Mouse (Mus musculus) CH12.LX (cell line): ENCODE results near the gene Exosc6. TPM values are rescaled to one million over a fixed set of nuclear protein-coding genes. Genes with fewer than 3 reads are reported as not detected.
"Not testable (repeated sequence)": the region's sequence is repeated elsewhere in the genome, so short reads cannot be mapped to it uniquely, and the experiment has no call there.

Source experiments
- DNase-seq: peaks from one replicate; pipeline ENCODE4 v3.0.0-alpha.2; 2013; ENCODE audit errors: extremely low read depth
- H3K27ac ChIP-seq: 2 replicates; pipeline ENCODE4 v1.5.1; 2012; ENCODE audit warnings: low read depth, mild to moderate bottlenecking, control low read depth, moderate library complexity; ENCODE audit not compliant: insufficient read depth
- H3K27me3 ChIP-seq: replicated peaks from 2 replicates; pipeline ENCODE3; 2012; ENCODE audit warnings: inconsistent platforms
- H3K36me3 ChIP-seq, 2 experiments: replicated peaks in 1 of 2; 2 replicates each; pipeline versions ENCODE3 to v1.6.1; 2012; ENCODE audit warnings: inconsistent platforms in 1 of 2, low read length in 1 of 2, mild to moderate bottlenecking in 1 of 2, mixed read lengths in 1 of 2, moderate library complexity in 1 of 2; ENCODE audit not compliant: control insufficient read depth in 1 of 2, insufficient read depth in 1 of 2
- H3K4me1 ChIP-seq, 2 experiments: 2 replicates each; pipeline ENCODE4 v1.6.1; 2012; ENCODE audit warnings: inconsistent platforms in 1 of 2, moderate library complexity in 1 of 2; ENCODE audit not compliant: insufficient read depth in 2 of 2, control insufficient read depth in 1 of 2
- H3K4me2 ChIP-seq: 2 replicates; pipeline ENCODE4 v1.6.1; 2012; ENCODE audit warnings: low read depth, mild to moderate bottlenecking, control low read depth; ENCODE audit not compliant: poor library complexity, insufficient read depth, severe bottlenecking
- H3K4me3 ChIP-seq, 3 experiments: fragments of 150-350 bp in 1 of 3; sonication (generic) in 1 of 3; replicated peaks in 1 of 3; 2 replicates each; pipeline versions ENCODE3 to v1.5.1; 2011 to 2012; ENCODE audit warnings: low read depth in 2 of 3, low read length in 2 of 3, mild to moderate bottlenecking in 2 of 3, moderate library complexity in 2 of 3, control low read depth in 1 of 3, improper control_type of control experiment in 1 of 3, inconsistent platforms in 1 of 3, mixed read lengths in 1 of 3; ENCODE audit not compliant: poor library complexity in 1 of 3
- H3K79me2 ChIP-seq: replicated peaks from 2 replicates; pipeline ENCODE4 v1.6.1; 2012; ENCODE audit warnings: mild to moderate bottlenecking, moderate library complexity; ENCODE audit not compliant: control insufficient read depth, poor library complexity, insufficient read depth, severe bottlenecking; ENCODE audit errors: extremely low read depth
- H3K9ac ChIP-seq: 2 replicates; pipeline ENCODE4 v1.6.1; 2012; ENCODE audit warnings: low read depth, mild to moderate bottlenecking, control low read depth, moderate library complexity; ENCODE audit not compliant: insufficient read depth
- H3K9me3 ChIP-seq: replicated peaks from 2 replicates; pipeline ENCODE3; 2012; ENCODE audit warnings: low read length, inconsistent platforms, mixed read lengths
- CHD2 ChIP-seq: IDR thresholded peaks from 2 replicates; pipeline ENCODE4 v1.6.1; 2011; ENCODE audit warnings: low read length, improper control_type of control experiment
- CTCF ChIP-seq, 2 experiments: IDR thresholded peaks in 1 of 2; conservative IDR thresholded peaks in 1 of 2; 2 replicates each; pipeline ENCODE4 v1.5.1; 2011 to 2012; ENCODE audit warnings: low read depth in 2 of 2, low read length in 2 of 2, improper control_type of control experiment in 1 of 2, inconsistent platforms in 1 of 2, mild to moderate bottlenecking in 1 of 2, moderate library complexity in 1 of 2
- E2F4 ChIP-seq: IDR thresholded peaks from 2 replicates; pipeline ENCODE4 v1.6.1; 2011; ENCODE audit warnings: low read depth, low read length, improper control_type of control experiment; ENCODE audit not compliant: insufficient replicate concordance
- ELF1 ChIP-seq: IDR thresholded peaks from 2 replicates; pipeline ENCODE4 v1.6.1; 2014; ENCODE audit warnings: low read depth, mild to moderate bottlenecking, inconsistent platforms, low read length, improper control_type of control experiment
- EP300 ChIP-seq: IDR thresholded peaks from 2 replicates; pipeline ENCODE4 v1.6.1; 2011; ENCODE audit warnings: low read length, improper control_type of control experiment
- ETS1 ChIP-seq: conservative IDR thresholded peaks from 2 replicates; pipeline ENCODE4 v1.6.1; 2012; ENCODE audit warnings: low read depth, mild to moderate bottlenecking, inconsistent platforms, low read length, improper control_type of control experiment, moderate library complexity
- GABPA ChIP-seq: IDR thresholded peaks from 2 replicates; pipeline ENCODE4 v1.6.1; 2012; ENCODE audit warnings: low read depth, low read length, improper control_type of control experiment, inconsistent platforms; ENCODE audit not compliant: insufficient replicate concordance
- HCFC1 ChIP-seq: IDR thresholded peaks from 2 replicates; pipeline ENCODE4 v1.6.1; 2012; ENCODE audit warnings: low read depth, mild to moderate bottlenecking, inconsistent platforms, low read length, improper control_type of control experiment
- IRF4 ChIP-seq: IDR thresholded peaks from 2 replicates; pipeline ENCODE4 v1.6.1; 2014; ENCODE audit warnings: low read depth, mild to moderate bottlenecking, inconsistent platforms, low read length, improper control_type of control experiment
- JUN ChIP-seq: IDR thresholded peaks from 2 replicates; pipeline ENCODE4 v1.6.1; 2011; ENCODE audit warnings: low read depth, mild to moderate bottlenecking, low read length, improper control_type of control experiment, moderate library complexity; ENCODE audit not compliant: insufficient read depth
- JUND ChIP-seq: conservative IDR thresholded peaks from 2 replicates; pipeline ENCODE4 v1.6.1; 2011; ENCODE audit warnings: low read depth, low read length, improper control_type of control experiment
- KAT2A ChIP-seq: IDR thresholded peaks from 2 replicates; pipeline ENCODE4 v1.6.1; 2012; ENCODE audit warnings: low read length, improper control_type of control experiment, inconsistent platforms; ENCODE audit not compliant: insufficient replicate concordance
- MAFK ChIP-seq: IDR thresholded peaks from 2 replicates; pipeline ENCODE4 v1.6.1; 2011; ENCODE audit warnings: low read length, improper control_type of control experiment; ENCODE audit not compliant: insufficient replicate concordance
- MAZ ChIP-seq: IDR thresholded peaks from 2 replicates; pipeline ENCODE4 v1.6.1; 2012; ENCODE audit warnings: low read depth, mild to moderate bottlenecking, inconsistent platforms, low read length, improper control_type of control experiment, moderate library complexity
- MEF2A ChIP-seq: IDR thresholded peaks from 2 replicates; pipeline ENCODE4 v1.6.1; 2014; ENCODE audit warnings: low read depth, mild to moderate bottlenecking, inconsistent platforms, low read length, improper control_type of control experiment, borderline replicate concordance
- MXI1 ChIP-seq: IDR thresholded peaks from 2 replicates; pipeline ENCODE4 v1.6.1; 2011; ENCODE audit warnings: mild to moderate bottlenecking, low read depth, low read length, improper control_type of control experiment
- NRF1 ChIP-seq: IDR thresholded peaks from 2 replicates; pipeline ENCODE4 v1.6.1; 2014; ENCODE audit warnings: low read depth, mild to moderate bottlenecking, inconsistent platforms, low read length, improper control_type of control experiment, moderate library complexity
- PAX5 ChIP-seq: IDR thresholded peaks from 2 replicates; pipeline ENCODE4 v1.6.1; 2012; ENCODE audit warnings: low read length, inconsistent platforms, mixed read lengths
- POLR2A ChIP-seq: IDR thresholded peaks from 2 replicates; pipeline ENCODE4 v1.6.1; 2011; ENCODE audit warnings: low read depth, mild to moderate bottlenecking, improper control_type of control experiment, low read length
- POLR2AphosphoS2 ChIP-seq: IDR thresholded peaks from 2 replicates; pipeline ENCODE4 v1.6.1; 2011; ENCODE audit warnings: low read depth, low read length, improper control_type of control experiment
- RAD21 ChIP-seq: IDR thresholded peaks from 2 replicates; pipeline ENCODE4 v1.6.1; 2011; ENCODE audit warnings: low read depth, mild to moderate bottlenecking, low read length, improper control_type of control experiment, moderate library complexity
- RCOR1 ChIP-seq: conservative IDR thresholded peaks from 2 replicates; pipeline ENCODE4 v1.6.1; 2012; ENCODE audit warnings: low read depth, mild to moderate bottlenecking, inconsistent platforms, low read length, improper control_type of control experiment
- SIN3A ChIP-seq: IDR thresholded peaks from 2 replicates; pipeline ENCODE4 v1.6.1; 2012; ENCODE audit warnings: low read length, improper control_type of control experiment, inconsistent platforms
- SMC3 ChIP-seq: IDR thresholded peaks from 2 replicates; pipeline ENCODE4 v1.6.1; 2011; ENCODE audit warnings: low read depth, low read length, improper control_type of control experiment
- TBP ChIP-seq: conservative IDR thresholded peaks from 2 replicates; pipeline ENCODE4 v1.6.1; 2011; ENCODE audit warnings: low read depth, low read length, improper control_type of control experiment
- TCF12 ChIP-seq: IDR thresholded peaks from 2 replicates; pipeline ENCODE4 v1.6.1; 2014; ENCODE audit warnings: low read depth, mild to moderate bottlenecking, inconsistent platforms, low read length, improper control_type of control experiment
- ZC3H11A ChIP-seq: IDR thresholded peaks from 2 replicates; pipeline ENCODE4 v1.6.1; 2012; ENCODE audit warnings: low read depth, mild to moderate bottlenecking, inconsistent platforms, low read length, improper control_type of control experiment
- ZKSCAN1 ChIP-seq: IDR thresholded peaks from 2 replicates; pipeline ENCODE4 v1.6.1; 2012; ENCODE audit warnings: low read depth, inconsistent platforms, low read length, improper control_type of control experiment, borderline replicate concordance
- ZMIZ1 ChIP-seq: IDR thresholded peaks from 2 replicates; pipeline ENCODE4 v1.6.1; 2012; ENCODE audit warnings: low read depth, mild to moderate bottlenecking, inconsistent platforms, low read length, improper control_type of control experiment
- dilution Hi-C: fragments of 300-500 bp; cut with MboI; formaldehyde crosslinking; loops from 2 replicates; pipeline ENCODE4 v1.14.3; 2020; ENCODE audit warnings: low sequenced_read_pairs; ENCODE audit not compliant: extremely low pct_unique_long_range_greater_than_20kb, extremely low pct_ligation_motif_present
- in situ Hi-C: fragments of 300-500 bp; cut with MboI; formaldehyde crosslinking; loops from 3 replicates; pipeline ENCODE4 v1.14.3; 2019; ENCODE audit warnings: low sequenced_read_pairs, low pct_ligation_motif_present, low pct_unique_long_range_greater_than_20kb, mixed read lengths
- polyA plus RNA-seq: library from polyadenylated mRNA; unstranded; fragments of >175 nt; gene quantifications from 2 replicates; pipeline ENCODE4 v1.2.1, GENCODE M21; 2012; ENCODE audit warnings: low read depth; ENCODE audit not compliant: insufficient read length
- total RNA-seq, 2 experiments: library from RNA; depleted of rRNA; stranded (reverse); fragments of 300-350 nt in 1 of 2; fragments of >200 nt in 1 of 2; gene quantifications; 2 replicates each; pipeline ENCODE4 v1.2.3; 2012 to 2014

The Exosc6 gene
- total and polyA plus RNA-seq, 3 experiments = 3.9 to 20.3 (median 3.9) TPM

DNA sequence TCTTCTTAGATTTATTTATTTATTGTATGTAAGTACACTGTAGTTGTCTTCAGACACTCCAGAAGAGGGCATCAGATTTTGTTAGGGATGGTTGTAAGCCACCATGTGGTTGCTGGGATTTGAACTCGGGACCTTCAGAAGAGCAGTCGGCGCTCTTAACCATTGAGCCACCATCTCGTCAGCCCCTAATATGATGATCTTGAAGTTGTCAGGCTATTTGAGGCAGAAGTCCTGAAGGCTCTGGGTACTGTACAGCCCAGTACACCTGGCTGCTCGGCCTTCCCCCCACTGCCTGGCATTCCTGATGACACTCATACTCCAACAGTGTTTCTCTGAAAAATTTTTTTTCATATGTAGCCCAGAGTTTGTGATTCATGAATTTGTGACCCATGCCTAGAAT is 27.8 kb downstream of the Exosc6 start:
- DNase-seq, dilution Hi-C loops: not testable (repeated sequence)

DNA sequence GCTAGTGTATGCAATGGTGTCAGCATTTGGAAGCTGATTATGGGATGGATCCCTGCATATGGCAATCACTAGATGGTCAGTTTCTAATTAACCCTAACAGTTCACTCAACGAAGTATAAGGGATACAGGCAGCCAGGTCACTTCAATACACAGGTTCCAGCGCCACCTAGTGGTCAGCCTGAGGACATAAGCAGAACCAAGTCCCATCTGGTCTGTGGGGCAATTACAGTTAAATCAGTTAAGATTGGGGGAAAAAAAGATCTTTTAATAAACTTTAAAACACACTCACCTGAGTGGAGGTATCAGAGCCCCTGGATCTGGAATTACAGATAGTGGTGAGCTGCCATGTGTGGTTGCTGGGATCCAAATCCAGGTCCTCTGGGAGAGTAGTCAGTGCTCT is 34.0 kb downstream of the Exosc6 start:
- dilution Hi-C loops = no loop called here
- in situ Hi-C loops = loop anchor here (25.0 kb wide), 1 partner anchor 453 kb away; no protein-coding TSS in a partner anchor
- Histone ChIP-seq H3K9ac (no peak overlapping the region), H3K4me1 (peaks cover 0 to 6% of the 10 kb centered on the region in 2 experiments; a peak in 2 of 4 replicates), H3K79me2 (no peaks in the 10 kb centered on the region), H3K27me3 (peaks cover 9% of the 10 kb centered on the region), H3K4me3 (no peak overlapping the region), H3K9me3 (peaks cover 3% of the 10 kb centered on the region), H3K36me3 (no peaks in the 10 kb centered on the region), H3K4me2 (no peak overlapping the region), H3K27ac (no peak overlapping the region)
- DNase-seq = peak; percentile 83
- TF ChIP-seq POLR2A = no peak
- TF ChIP-seq SMC3 = peak; percentile 78
- TF ChIP-seq MAZ = no peak
- peak; percentile 40; the same call in 1 of the 2 replicates for TF ChIP-seq ZC3H11A
- TF ChIP-seq ETS1 = no peak
- TF ChIP-seq CTCF (conservative IDR thresholded peaks at IDR 0.05 in 1 of 2, IDR thresholded peaks at IDR 0.05 in 1 of 2; ENCODE audit: low read depth in 2 of 2, low read length in 2 of 2) = peak; percentile 72 to 89
- no peak for TF ChIP-seq TBP
- no peak for TF ChIP-seq JUND
- no peak for TF ChIP-seq ELF1
- no peak for TF ChIP-seq CHD2
- no peak for TF ChIP-seq IRF4
- no peak for TF ChIP-seq ZKSCAN1
- TF ChIP-seq RAD21 = peak; percentile 90
- TF ChIP-seq MXI1 = no peak
- no peak for TF ChIP-seq POLR2AphosphoS2
- no peak for TF ChIP-seq MAFK
- no peak for TF ChIP-seq TCF12
- no peak for TF ChIP-seq NRF1
- TF ChIP-seq E2F4 = no peak
- TF ChIP-seq EP300 = no peak
- no peak for TF ChIP-seq PAX5
- TF ChIP-seq GABPA = no peak
- 0 out of 2 replicates have a peak, but pooled peaks have one; percentile 39 for TF ChIP-seq SIN3A
- TF ChIP-seq MEF2A = no peak
- no peak for TF ChIP-seq ZMIZ1
- no peak for TF ChIP-seq KAT2A
- no peak for TF ChIP-seq HCFC1
- TF ChIP-seq RCOR1 = no peak
- TF ChIP-seq JUN = no peak

More for the DNA sequence above, 27.8 kb downstream of the Exosc6 start:
- not testable (repeated sequence) for H3K4me1 ChIP-seq, H3K9me3 ChIP-seq, H3K4me2 ChIP-seq, H3K36me3 ChIP-seq, H3K27ac ChIP-seq, H3K9ac ChIP-seq, H3K79me2 ChIP-seq, H3K4me3 ChIP-seq
- in situ Hi-C loops = loop anchor here (5.0 to 25.0 kb wide), 2 partner anchors 327 to 447 kb away; no protein-coding TSS in a partner anchor
- H3K27me3 ChIP-seq = peaks cover 21% of the 10 kb centered on the region
- TF ChIP-seq TBP = peak; percentile 74; the same call in 1 of the 2 replicates
